ENCODE assay signal across 11 mouse cellular contexts in the genomic region with DNA sequence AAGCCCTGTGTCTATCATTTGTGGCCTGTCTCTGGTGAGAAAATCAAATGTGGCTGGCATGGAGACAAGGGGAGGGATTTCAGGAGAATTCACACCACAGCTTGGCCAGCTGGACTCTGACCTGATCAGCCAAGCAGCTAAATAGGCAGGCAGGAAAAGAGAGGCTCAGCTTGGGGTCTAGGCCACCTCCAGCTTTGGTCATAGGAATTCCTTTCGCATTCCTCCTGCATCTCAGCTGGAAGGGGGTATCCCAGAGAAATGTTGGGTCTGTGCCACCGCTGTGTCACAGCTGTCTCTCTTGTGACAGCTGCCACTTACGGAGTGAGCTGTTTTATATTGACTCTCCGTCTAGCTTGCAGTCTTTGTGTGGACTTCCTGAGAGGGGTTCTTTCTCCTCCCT. TPM values are rescaled to one million over a fixed set of nuclear protein-coding genes. Genes with fewer than 3 reads are reported as not detected.
DNase-seq lines count a peak whose midpoint lies in the region; ATAC-seq and TF ChIP-seq lines count a peak whose summit lies in the region.
"Had no signal": no experiment of that assay in that cellular context is flagged by ENCODE, and none has a peak within 500 bp of the region (broad histone marks: within the 10 kb centered on the region; RNA-seq: fewer than 3 reads in every experiment).

No protein-coding gene starts in this region.

- TF ChIP-seq CTCF in liver, adult 2 months (IDR thresholded peaks at IDR 0.05; ENCODE audit: low read depth, low read length): no peak
- no peak for TF ChIP-seq CTCF in kidney, adult 2 months (conservative IDR thresholded peaks at IDR 0.05; ENCODE audit: insufficient read depth, insufficient read length, low read depth, low read length)

- no peak overlapping the region for H3ac ChIP-seq in myocyte (ENCODE audit: control insufficient read depth, insufficient read length)

- 29% methylated on average over 4 of the region's 4 CpGs for WGBS in liver, adult 2 months
- WGBS in liver, embryonic 12.5 days (ENCODE audit: insufficient replicate concordance): 59% methylated on average over 4 of the region's 4 CpGs
- WGBS in kidney, adult 2 months: 39% methylated on average over 4 of the region's 4 CpGs

- no peak overlapping the region for H3K4me2 ChIP-seq in liver, embryonic 12.5 days
- no peak overlapping the region for H3K4me2 ChIP-seq in myocyte (ENCODE audit: low read depth)
- H3K4me2 ChIP-seq: heart, embryonic 12.5 days; liver, embryonic 11.5 days had no signal

- H3K9ac ChIP-seq in liver, adult 2 months (ENCODE audit: low read depth, low read length): no peak overlapping the region
- no peak overlapping the region for H3K9ac ChIP-seq in liver, embryonic 12.5 days
- H3K9ac ChIP-seq: heart, embryonic 12.5 days had no signal

- peak; percentile 83 for DNase-seq in liver, adult 2 months (ENCODE audit: extremely low read depth, low read depth, low spot score)
- DNase-seq in cerebellum, adult 9-10 months: peak; percentile 98
- peak; percentile 93 for DNase-seq in kidney, adult 2 months
- DNase-seq in testis, postnatal 14 days (ENCODE audit: low spot score): no peak

- H3K79me2 ChIP-seq in liver, adult 2 months (ENCODE audit: control insufficient read depth, insufficient read depth, low read length): no peaks in the 10 kb centered on the region
- H3K79me2 ChIP-seq in myocyte (ENCODE audit: control insufficient read depth, insufficient read depth): no peaks in the 10 kb centered on the region

- no peak overlapping the region for H3K4me3 ChIP-seq in liver, adult 2 months (ENCODE audit: insufficient read depth, low read depth, low read length)
- no peak overlapping the region for H3K4me3 ChIP-seq in liver, embryonic 12.5 days
- H3K4me3 ChIP-seq in kidney, adult 2 months (ENCODE audit: insufficient read depth, low read depth, low read length): no peak overlapping the region
- no peak overlapping the region for H3K4me3 ChIP-seq in myocyte
- H3K4me3 ChIP-seq: heart, embryonic 12.5 days had no signal

- no peak for TF ChIP-seq POLR2A in liver, adult 2 months (IDR thresholded peaks at IDR 0.05; ENCODE audit: extremely low read depth, insufficient read depth, low read length)
- TF ChIP-seq POLR2A in kidney, adult 2 months (IDR thresholded peaks at IDR 0.05; ENCODE audit: low read depth, low read length): no peak
- no peak for TF ChIP-seq POLR2A in myocyte (IDR thresholded peaks at IDR 0.05; ENCODE audit: insufficient read length, low read depth)

- H3K4me1 ChIP-seq in liver, adult 2 months (ENCODE audit: control insufficient read depth, insufficient read depth, low read length): no peaks in the 10 kb centered on the region; the same call in 1 of the 2 replicates
- H3K4me1 ChIP-seq in liver, embryonic 12.5 days: no peaks in the 10 kb centered on the region
- H3K4me1 ChIP-seq in kidney, adult 2 months (ENCODE audit: control insufficient read depth, insufficient read depth, low read length): peaks cover 9% of the 10 kb centered on the region

- H3K27me3 ChIP-seq in liver, adult 2 months (ENCODE audit: control insufficient read depth, insufficient read depth, low read length): no peaks in the 10 kb centered on the region
- H3K27me3 ChIP-seq in liver, embryonic 12.5 days (replicated peaks): 0 out of 2 replicates have a peak, but pooled peaks cover 3% of the 10 kb centered on the region
- no peaks in the 10 kb centered on the region for H3K27me3 ChIP-seq in kidney, adult 2 months (replicated peaks; ENCODE audit: control insufficient read depth, insufficient read depth, low read length)
- H3K27me3 ChIP-seq in myocyte (ENCODE audit: control insufficient read depth, insufficient read depth, insufficient read length): no peaks in the 10 kb centered on the region
- H3K27me3 ChIP-seq: heart, embryonic 12.5 days had no signal

- no peaks in the 10 kb centered on the region for H3K9me3 ChIP-seq in liver, embryonic 12.5 days (replicated peaks)
- H3K9me3 ChIP-seq: heart, embryonic 12.5 days had no signal

- ATAC-seq in liver, embryonic 12.5 days: no peak
- no peak for ATAC-seq in megakaryocyte, adult 5-6 weeks (ENCODE audit: poor library complexity, severe bottlenecking)

- no peaks in the 10 kb centered on the region for H3K36me3 ChIP-seq in liver, adult 2 months (ENCODE audit: control insufficient read depth, insufficient read depth, low read length)
- no peaks in the 10 kb centered on the region for H3K36me3 ChIP-seq in liver, embryonic 12.5 days
- no peaks in the 10 kb centered on the region for H3K36me3 ChIP-seq in kidney, adult 2 months (ENCODE audit: control insufficient read depth, insufficient read depth, low read length)
- H3K36me3 ChIP-seq in myocyte (ENCODE audit: control insufficient read depth, insufficient read depth): no peaks in the 10 kb centered on the region
- H3K36me3 ChIP-seq: heart, embryonic 12.5 days had no signal

- peak overlapping the region; percentile 1; the same call in 1 of the 2 replicates for H3K27ac ChIP-seq in liver, adult 2 months (replicated peaks; ENCODE audit: insufficient read depth, low read depth, low read length)
- no peak overlapping the region for H3K27ac ChIP-seq in liver, embryonic 12.5 days
- H3K27ac ChIP-seq in kidney, adult 2 months (ENCODE audit: insufficient read depth, low read depth, low read length): peak overlapping the region; percentile 19; the same call in 1 of the 2 replicates

TF ChIP-seq in myocyte, 11 proteins besides CTCF, POLR2A, EP300 and RAD21:
- no peak for TF ChIP-seq CEBPB (IDR thresholded peaks at IDR 0.05; ENCODE audit: insufficient read depth, poor library complexity, severe bottlenecking)
- no peak for TF ChIP-seq MAX (IDR thresholded peaks at IDR 0.05; ENCODE audit: low read depth)
- no peak for TF ChIP-seq REST (IDR thresholded peaks at IDR 0.05; ENCODE audit: insufficient read depth, insufficient read length)
- no peak for TF ChIP-seq USF1 (IDR thresholded peaks at IDR 0.05; ENCODE audit: low read depth)
- TF ChIP-seq E2F4 (IDR thresholded peaks at IDR 0.05; ENCODE audit: insufficient read depth): no peak
- peak in 2 of 3 experiments; percentile 49 to 81 for TF ChIP-seq MYOG (IDR thresholded peaks at IDR 0.05; ENCODE audit: control insufficient read depth in 1 of 3, insufficient read depth in 1 of 3, insufficient read length in 2 of 3, low read depth in 2 of 3)
- peak; percentile 65 for TF ChIP-seq TCF3 (IDR thresholded peaks at IDR 0.05; ENCODE audit: insufficient read length, low read depth)
- no peak for TF ChIP-seq POLR2AphosphoS2 (IDR thresholded peaks at IDR 0.05; ENCODE audit: insufficient read length, low read depth)
- TF ChIP-seq SRF (IDR thresholded peaks at IDR 0.05; ENCODE audit: control insufficient read depth, insufficient read length, low read depth): no peak
- TF ChIP-seq TCF12 (IDR thresholded peaks at IDR 0.05; ENCODE audit: insufficient read depth, poor library complexity, severe bottlenecking): peak; percentile 12
- TF ChIP-seq MYOD1 (IDR thresholded peaks at IDR 0.05; ENCODE audit: control insufficient read depth in 1 of 3, insufficient read length in 2 of 3, low read depth in 2 of 3): peak in 2 of 3 experiments; percentile 54 to 92

RNA-seq across cellular contexts. Expression of a gene that starts 8.0 kb away (rescaled TPM):
- not detected in 2 replicates for total RNA-seq in liver, adult 2 months (2014; rRNA removed)
- not detected in 2 replicates for polyA plus RNA-seq in liver, adult 2 months (2012; rRNA removed)
- polyA plus RNA-seq in liver, embryonic 12.5 days (2016; fragmentation: Nextera tagmentation; extraction: Ambion mirVana): not detected in 2 replicates
- polyA plus RNA-seq in kidney, adult 2 months (2012; rRNA removed): not detected in 2 replicates
- polyA plus RNA-seq in myocyte (2012; fragmentation: generic; extraction: Trizol): not detected
- total RNA-seq in megakaryocyte, adult 5-6 weeks (2015): not detected in 2 replicates
- total RNA-seq in megakaryocyte, adult 5-6 weeks (2017): not detected in 2 replicates
- total RNA-seq: MEL had no signal
- polyA plus RNA-seq: heart, embryonic 12.5 days; liver, embryonic 11.5 days; neural tube, embryonic 11.5 days had no signal

RNA-seq across cellular contexts. Expression of a gene that starts 48.2 kb away (rescaled TPM):
- 12.4 and 22.9 TPM in 2 replicates for total RNA-seq in liver, adult 2 months (2014; rRNA removed)
- 5.2 and 13.1 TPM in 2 replicates for polyA plus RNA-seq in liver, adult 2 months (2012; rRNA removed)
- 20.7 and 22.6 TPM in 2 replicates for polyA plus RNA-seq in liver, embryonic 12.5 days (2016; fragmentation: Nextera tagmentation; extraction: Ambion mirVana)
- 106 and 110 TPM in 2 replicates for polyA plus RNA-seq in kidney, adult 2 months (2012; rRNA removed)
- polyA plus RNA-seq in myocyte (2012; fragmentation: generic; extraction: Trizol): 0.53 TPM
- 290 and 306 TPM in 2 replicates for total RNA-seq in megakaryocyte, adult 5-6 weeks (2015)
- 325 and 361 TPM in 2 replicates for total RNA-seq in megakaryocyte, adult 5-6 weeks (2017)
- total RNA-seq: MEL had no signal
